Mouse (Mus musculus) erythroblast, adult 5-6 weeks (primary cell): ENCODE data around the gene Rbm38. TPM values are rescaled to one million over a fixed set of nuclear protein-coding genes. Genes with fewer than 3 reads are reported as not detected.

Experiments used
- ATAC-seq: replicated peaks from 2 replicates; pipeline ENCODE4 v1.8.0; 2016; ENCODE audit warnings: moderate number of reproducible peaks, mild to moderate bottlenecking, moderate TSS enrichment, inconsistent platforms; ENCODE audit not compliant: poor library complexity, low FRiP score, severe bottlenecking
- total RNA-seq, 2 experiments: library from RNA; stranded (forward) in 1 of 2; stranded (reverse) in 1 of 2; fragments of 150-400 nt in 1 of 2; fragments of 200-764, 138-1000 nt in 1 of 2; gene quantifications; 2 replicates each; pipeline versions ENCODE4 v1.2.3 to v1.2.4; 2015 to 2017; ENCODE audit warnings: low replicate concordance in 2 of 2

Rbm38 gene
- total RNA-seq, 2 experiments from 2014 or later = 855 to 1,106 TPM

- ATAC-seq = no peak
Measured at GRCm38 (mm10) chr2:173030591-173031338, 10.5 kb downstream of the Rbm38 start.

DNA sequence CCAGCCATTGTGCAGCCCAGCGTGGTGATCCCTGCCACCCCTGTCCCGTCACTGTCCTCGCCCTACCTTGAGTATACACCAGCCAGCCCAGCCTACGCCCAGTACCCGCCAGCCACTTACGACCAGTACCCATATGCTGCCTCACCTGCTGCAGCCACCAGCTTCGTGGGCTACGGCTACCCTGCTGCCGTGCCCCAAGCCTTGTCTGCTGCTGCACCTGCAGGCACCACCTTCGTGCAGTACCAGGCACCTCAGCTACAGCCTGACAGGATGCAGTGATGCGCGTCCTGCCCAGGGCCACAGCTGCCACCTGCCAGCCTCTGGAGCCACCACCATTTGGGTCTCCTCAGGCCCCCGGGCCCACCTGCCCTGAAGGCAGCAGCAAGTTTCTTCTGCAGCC lies 13.2 kb downstream of the Rbm38 start:
- no peak for ATAC-seq

GRCm38 (mm10) chr2:173034998-173035397 lies 14.7 kb downstream of the Rbm38 start:
- peak; percentile 32 for ATAC-seq

GRCm38 (mm10) chr2:173035653-173036052 lies 15.4 kb downstream of the Rbm38 start:
- no peak for ATAC-seq

- no peak for ATAC-seq
Measured at GRCm38 (mm10) chr2:173036055-173036454, 15.8 kb downstream of the Rbm38 start.

- no peak for ATAC-seq
Measured at GRCm38 (mm10) chr2:173036611-173037010, 16.3 kb downstream of the Rbm38 start.

- ATAC-seq = peak; percentile 12
Measured at GRCm38 (mm10) chr2:173037347-173037746, 17.0 kb downstream of the Rbm38 start.

GRCm38 (mm10) chr2:173037827-173038607 lies 17.7 kb downstream of the Rbm38 start:
- ATAC-seq = peak; percentile 51

- no peak for ATAC-seq
Measured at GRCm38 (mm10) chr2:173039041-173039440, 18.7 kb downstream of the Rbm38 start.

DNA sequence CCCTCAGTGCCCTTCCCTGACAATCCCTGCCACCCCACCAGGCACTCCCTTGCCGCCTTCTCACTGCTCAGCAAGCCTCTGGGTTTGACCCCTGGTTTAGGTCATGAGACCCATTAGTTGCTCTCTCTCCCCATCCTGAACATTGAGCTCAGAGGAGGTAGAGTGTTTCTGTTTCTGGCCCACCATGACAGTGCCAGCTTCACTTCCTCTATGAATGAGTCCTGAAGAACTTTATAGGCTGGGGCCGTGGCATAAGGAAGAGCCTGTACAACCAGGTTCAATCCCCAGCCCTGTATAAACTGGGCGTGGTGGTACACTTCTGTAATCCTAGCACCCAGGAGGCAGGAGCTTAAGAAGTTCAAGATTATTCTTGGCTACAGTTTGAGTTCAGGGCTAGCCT lies 20.5 kb downstream of the Rbm38 start:
- ATAC-seq = no peak

DNA sequence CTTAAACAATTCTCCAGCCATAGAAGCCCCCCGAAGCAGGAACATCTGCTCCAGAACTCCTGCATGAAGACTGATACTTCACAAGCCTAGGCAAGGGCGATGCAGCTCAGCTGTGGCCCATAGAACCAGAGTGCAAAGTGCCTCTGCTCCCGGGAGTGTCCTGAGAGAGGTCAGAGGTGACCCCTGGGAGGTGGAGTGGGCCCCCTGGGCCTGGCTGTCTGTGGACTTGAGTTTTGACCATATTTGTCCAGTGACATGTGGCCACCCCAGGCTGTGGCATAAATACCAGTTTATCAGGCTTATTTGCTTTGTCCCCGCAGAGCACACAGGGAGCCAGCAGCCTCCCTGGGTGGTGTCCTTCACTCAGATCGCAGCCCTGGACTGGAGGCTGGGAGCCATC lies 20.9 kb downstream of the Rbm38 start:
- ATAC-seq = no peak

DNA sequence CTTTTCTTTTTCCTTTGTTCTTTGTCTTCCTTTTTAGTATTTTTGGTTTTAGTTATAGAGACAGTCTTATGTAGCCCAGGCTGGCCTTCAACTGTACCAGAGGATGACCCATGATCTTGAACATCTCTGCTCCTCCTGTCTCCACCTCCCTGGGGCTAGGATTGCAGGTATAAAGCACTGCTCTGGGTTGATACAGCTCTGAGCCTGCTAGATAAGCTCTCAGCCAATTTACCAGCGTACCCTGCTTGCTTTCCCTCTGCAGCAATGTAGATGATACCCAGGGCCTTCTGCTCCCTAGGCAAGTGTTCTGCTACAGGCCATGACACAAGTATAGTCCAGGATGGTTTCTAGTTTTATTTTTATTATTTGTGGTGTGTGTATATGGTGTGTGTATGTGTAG lies 21.6 kb downstream of the Rbm38 start:
- ATAC-seq = peak; percentile 23

DNA sequence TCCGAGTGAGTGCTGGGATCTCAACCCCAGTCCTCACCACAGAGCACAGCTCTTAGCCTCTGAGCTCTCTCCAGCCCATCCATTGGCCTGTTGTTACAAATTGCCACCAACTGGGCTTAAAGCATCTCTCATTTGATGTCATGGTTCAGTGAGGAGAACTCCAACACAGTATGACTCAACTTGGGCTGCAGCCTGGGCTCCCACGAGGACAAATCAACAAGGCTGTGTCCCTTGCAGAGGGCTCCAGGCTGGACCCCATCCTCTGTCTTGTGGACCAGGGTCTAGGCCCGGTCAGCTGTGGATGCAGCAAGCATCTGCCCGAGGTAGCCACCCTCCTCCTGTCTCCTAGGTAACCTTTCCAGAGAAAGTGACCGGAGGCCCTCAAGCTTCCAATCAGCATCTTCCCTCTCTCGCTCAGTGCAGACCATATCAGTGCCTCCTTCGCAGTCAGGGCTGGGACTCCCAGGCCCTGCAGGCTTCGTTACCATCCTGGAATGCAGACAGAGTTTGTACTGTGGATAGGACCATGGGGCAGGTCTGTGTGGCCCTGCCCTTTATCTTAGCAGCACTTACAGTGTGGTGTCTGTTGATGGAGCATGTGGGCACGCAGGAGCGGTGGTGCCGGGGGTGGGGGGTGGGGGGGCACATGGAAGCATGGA lies 22.3 kb downstream of the Rbm38 start:
- ATAC-seq = no peak

GRCm38 (mm10) chr2:173044198-173044970 lies 24.1 kb downstream of the Rbm38 start:
- ATAC-seq = no peak

DNA sequence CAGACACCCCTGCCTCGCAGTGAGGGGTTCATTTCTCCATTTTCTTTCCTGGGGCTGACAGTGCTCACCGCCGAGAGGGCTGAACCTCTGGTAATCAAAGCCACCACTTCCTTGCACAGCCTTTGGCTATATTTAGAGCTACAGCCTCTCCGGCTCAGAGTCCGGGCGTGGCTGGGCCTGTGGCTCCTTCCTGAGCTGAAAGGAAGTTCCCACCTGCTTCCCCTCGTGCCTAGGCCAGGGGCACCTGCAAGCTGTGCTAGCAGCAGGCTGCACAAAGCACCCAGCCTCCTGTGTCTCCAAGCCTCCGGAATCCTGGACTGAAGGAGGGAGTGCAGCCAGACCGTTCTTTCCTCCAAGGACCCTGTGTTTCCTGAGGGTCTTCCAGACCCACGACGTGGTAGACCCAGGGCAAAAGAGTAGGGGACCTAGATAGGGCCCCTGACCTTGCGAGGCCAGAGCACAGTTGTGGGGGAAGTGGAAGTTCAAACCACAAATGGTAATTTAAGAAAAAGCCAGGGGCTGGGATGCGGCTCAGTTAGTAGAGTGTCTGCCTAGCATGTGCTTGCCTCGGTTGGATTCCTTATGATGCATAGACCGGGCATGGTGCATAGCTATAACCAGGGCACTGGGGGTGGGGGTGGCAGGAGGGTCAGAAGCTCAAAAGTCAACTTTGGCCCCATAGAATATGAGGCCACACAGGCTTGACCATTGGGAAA lies 26.4 kb downstream of the Rbm38 start:
- ATAC-seq = no peak

DNA sequence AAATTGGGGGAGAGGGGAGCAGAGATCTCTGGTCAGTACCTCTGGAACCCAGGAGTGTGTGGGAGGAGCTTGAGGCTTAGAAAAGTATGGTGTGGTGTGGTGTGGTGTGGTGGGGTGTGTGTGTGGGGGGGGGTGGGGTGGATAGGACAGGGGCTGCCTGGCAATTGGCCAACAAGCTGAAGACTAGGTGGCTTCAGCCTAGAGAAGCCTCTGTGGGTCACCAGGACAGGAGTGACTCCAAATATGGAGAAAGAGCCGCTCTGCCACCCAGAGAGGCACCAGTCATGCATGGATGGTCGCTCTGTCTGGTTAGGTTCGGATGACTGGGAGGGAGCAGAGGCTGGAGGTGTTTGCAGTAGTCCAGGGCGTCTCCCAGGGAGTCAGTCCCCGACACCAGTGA lies 27.2 kb downstream of the Rbm38 start:
- ATAC-seq = no peak

DNA sequence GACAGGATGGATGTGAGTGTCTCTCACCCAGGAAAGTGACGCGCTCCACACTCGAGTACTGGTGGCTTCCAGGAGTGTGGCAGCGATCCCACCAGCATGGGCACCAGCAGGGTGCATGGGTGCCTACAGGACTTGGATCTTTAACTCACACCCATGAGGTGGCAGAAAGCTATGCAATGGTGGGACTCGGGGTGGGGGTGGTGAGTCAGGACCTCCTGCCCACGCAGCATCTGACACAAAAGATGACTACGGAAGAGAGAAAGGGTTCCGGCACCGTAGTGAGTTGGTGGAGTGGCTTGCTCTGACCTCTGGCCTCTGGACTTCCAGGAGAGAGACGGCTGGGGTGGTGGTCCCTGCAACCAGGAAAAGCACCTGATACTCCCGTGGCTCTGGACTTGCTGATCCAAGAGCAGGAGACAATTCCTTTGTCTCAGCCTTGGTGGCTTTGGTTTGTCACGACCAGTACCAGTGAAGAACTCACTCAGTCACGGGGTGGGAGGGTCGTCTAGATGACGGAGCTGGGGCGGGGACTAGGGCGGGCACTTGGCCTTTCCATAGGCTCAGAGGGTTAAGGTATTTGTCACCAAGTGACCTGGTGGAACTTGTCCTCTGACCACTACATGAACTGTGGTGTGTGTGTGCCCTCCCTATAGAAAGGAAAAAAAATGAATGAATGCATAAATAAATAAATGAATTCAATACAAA lies 27.9 kb downstream of the Rbm38 start:
- ATAC-seq = no peak

DNA sequence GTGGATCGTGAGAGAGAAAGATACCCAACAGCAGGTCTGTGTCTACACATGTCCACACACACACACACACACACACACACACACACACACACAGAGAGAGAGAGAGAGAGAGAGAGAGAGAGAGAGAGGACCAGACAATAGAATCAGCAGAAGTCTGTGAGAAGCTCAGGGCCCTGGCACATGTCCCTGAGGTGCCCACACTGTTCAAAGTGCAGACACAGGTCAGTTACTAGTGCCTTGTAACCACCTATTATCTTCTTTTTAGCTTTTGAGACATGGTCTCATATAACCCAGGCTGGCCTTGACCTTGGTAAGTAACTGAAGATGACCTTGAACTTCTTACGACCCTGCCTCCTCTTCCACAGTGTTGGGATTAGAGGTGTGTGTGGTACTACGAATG lies 28.9 kb downstream of the Rbm38 start:
- no peak for ATAC-seq

DNA sequence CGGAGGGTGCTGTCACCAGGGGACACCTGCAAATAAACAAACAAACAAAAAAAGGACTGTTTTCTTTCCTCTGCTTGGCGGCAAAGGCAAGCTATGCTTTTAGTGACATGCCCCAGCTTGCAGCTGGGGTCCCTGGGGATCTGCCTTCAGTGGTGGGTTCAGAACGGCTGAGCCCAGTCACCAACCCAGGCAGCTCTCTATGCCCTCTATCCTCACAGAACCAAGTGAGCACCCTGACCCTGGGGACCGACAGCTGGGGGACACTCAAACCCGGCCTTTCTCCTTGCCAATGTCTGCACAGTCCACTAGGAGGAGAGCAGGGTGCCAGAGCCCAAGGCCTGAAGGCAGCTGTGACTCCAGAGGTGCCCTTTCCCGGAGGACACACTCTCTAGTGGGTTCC lies 29.5 kb downstream of the Rbm38 start:
- ATAC-seq = no peak
